Mouse (Mus musculus) limb, embryonic 15.5 days (tissue): ENCODE measurements around the gene Ahctf1. TPM values are rescaled to one million over a fixed set of nuclear protein-coding genes. Genes with fewer than 3 reads are reported as not detected.
A peak's percentile ranks its signal among the peaks of the same experiment; 100 is the strongest.

Experiments
- ATAC-seq: fragments of 200-750 bp; cut with Nextera tagmentation; 2 replicates; pipeline ENCODE4 v1.8.0; 2017; ENCODE audit warnings: low read depth, moderate TSS enrichment; ENCODE audit not compliant: insufficient number of reproducible peaks, low FRiP score, low TSS enrichment
- H3K27ac ChIP-seq: fragments of 300-500 bp; sonication (generic); 2 replicates; pipeline ENCODE4 v1.5.1; 2015; ENCODE audit warnings: moderate library complexity, mild to moderate bottlenecking, inconsistent platforms
- H3K27me3 ChIP-seq: fragments of 300-500 bp; sonication (generic); 2 replicates; pipeline ENCODE4 v1.6.1; 2015; ENCODE audit warnings: inconsistent platforms
- H3K36me3 ChIP-seq: fragments of 300-500 bp; sonication (generic); 2 replicates; pipeline ENCODE4 v1.6.1; 2015; ENCODE audit warnings: inconsistent platforms
- H3K4me1 ChIP-seq: fragments of 300-500 bp; sonication (generic); 2 replicates; pipeline ENCODE4 v1.6.1; 2015; ENCODE audit warnings: inconsistent platforms
- H3K4me2 ChIP-seq: fragments of 300-500 bp; sonication (generic); 2 replicates; pipeline ENCODE4 v1.6.1; 2015; ENCODE audit warnings: mild to moderate bottlenecking, inconsistent platforms
- H3K4me3 ChIP-seq: fragments of 300-500 bp; sonication (generic); 2 replicates; pipeline ENCODE4 v1.5.1; 2015; ENCODE audit warnings: mild to moderate bottlenecking, inconsistent platforms
- H3K9ac ChIP-seq: fragments of 300-500 bp; sonication (generic); 2 replicates; pipeline ENCODE4 v1.6.1; 2015; ENCODE audit warnings: inconsistent platforms
- H3K9me3 ChIP-seq: fragments of 300-500 bp; sonication (generic); 2 replicates; pipeline ENCODE4 v1.6.1; 2016; ENCODE audit warnings: inconsistent platforms
- WGBS: fragments of 180-500 bp; shearing (Covaris S2); methylation state at CpG from one replicate; pipeline ENCODE4 v1.1.7; 2015; 5-methylcytosine and 5-hydroxymethylcytosine counted together
- polyA plus RNA-seq: library from polyadenylated mRNA; unstranded; fragments of >200 nt; fragmentation: Nextera tagmentation; extraction: Ambion mirVana; gene quantifications from 2 replicates; pipeline ENCODE4 v1.2.1, GENCODE M21; 2015

Gene Ahctf1
- polyA plus RNA-seq, 1 experiment from 2014 or later, result 20.6 TPM

DNA sequence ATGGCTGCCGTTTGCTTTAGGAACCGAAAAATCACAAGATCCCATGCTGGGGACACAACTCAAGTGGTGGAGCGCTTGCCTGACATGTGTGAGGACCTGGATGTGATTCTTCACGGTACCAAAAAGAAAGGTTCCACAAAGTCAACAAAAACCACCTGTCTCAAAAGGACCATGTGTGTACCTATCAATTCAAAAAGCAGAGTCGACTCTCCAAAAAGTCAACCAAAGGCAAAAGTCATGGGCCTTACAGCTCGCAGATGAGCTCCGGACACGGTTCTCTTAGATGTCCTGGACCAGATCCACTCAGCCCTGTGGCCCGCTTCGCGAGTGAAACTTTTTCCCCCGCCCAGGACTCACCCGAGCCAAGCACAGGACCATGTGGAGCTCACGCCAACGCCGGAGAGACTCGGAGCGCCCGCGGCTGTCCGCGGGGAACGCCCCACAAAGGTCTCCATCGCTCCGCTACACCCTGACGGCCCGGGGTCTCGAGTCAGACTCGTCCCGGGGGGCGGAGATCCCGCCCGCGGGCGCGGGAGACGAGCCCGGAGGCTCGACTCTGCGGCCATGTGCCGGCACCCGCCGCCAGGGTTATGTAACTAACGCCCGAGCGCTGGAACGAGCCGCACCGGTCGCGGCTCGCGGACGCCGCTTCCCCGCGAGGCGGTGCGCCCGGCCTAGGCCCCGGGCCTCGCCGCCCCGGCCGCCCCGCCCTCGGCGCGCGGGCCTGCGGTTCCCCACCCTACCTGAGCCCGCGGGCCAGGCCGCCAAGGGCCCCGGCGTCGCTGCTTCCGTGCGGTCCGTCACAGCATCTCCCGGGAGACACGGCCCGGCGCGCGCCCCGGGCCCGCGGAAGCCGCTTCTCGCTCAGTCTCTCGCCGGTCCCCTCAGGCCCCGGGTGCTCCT, 619 bp downstream of the Ahctf1 start, which contains the start of gene Gm10518:
Gene Gm10518, plus strand, starts transcription at position 767 of the 903 bp plus-strand sequence.
- under 1% methylated on average over 93 of the region's 94 CpGs for WGBS
- H3K27ac ChIP-seq, result peak within 1 kb of the TSS; percentile 99
- H3K27me3 ChIP-seq, result no peaks in the 10 kb centered on the region
- peak; percentile 57 for ATAC-seq
- H3K4me3 ChIP-seq, result peak within 1 kb of the TSS; percentile 79
- H3K4me1 ChIP-seq, result peaks cover 16% of the 10 kb centered on the region
- peak within 1 kb of the TSS; percentile 47 for H3K4me2 ChIP-seq
- H3K36me3 ChIP-seq, result peaks cover 10% of the 10 kb centered on the region
- H3K9ac ChIP-seq, result peak within 1 kb of the TSS; percentile 97
- H3K9me3 ChIP-seq, result no peaks in the 10 kb centered on the region

DNA sequence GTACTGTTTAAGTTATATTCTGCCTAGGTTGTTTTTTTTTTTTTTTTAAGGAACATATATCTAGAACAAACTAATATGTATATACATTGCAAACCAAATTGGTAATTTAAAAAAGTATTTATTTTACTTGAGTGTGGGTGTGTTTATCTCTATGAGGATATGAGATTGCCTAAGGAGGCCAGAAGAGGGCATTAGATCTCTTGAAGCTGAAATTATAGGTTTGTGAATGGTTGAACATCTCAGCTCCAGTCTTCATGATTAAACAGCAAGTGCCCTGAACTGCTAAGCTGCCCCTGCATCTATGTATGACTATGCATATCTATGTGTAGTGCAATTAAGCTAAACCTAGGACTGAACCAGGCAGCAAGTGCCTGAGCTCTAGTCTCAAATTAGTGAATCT, 4.7 kb downstream of the Ahctf1 start:
- H3K4me3 ChIP-seq, result no peak overlapping the region
- peaks cover 35% of the 10 kb centered on the region for H3K36me3 ChIP-seq

DNA sequence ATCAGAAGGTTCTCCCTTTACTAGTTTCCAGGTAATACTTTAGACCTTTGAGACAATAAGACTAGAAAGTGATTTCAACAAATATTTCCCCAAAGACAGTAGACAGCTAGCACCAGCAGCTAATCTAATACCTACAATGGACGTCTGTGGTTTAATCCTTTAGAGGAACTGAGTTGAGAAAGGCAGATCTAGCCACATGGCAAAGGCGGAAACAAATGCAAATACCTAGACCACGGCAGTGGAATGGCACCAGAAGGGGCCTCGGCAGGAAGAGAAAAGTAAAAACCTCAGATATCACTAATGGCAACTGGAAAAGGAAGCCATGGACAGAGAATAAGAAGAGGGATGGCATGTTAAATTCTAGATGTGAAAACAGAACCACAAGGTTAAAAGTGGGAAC, 16.2 kb downstream of the Ahctf1 start:
- Histone ChIP-seq H3K9ac (no peak overlapping the region), H3K4me3 (no peak overlapping the region), H3K9me3 (no peaks in the 10 kb centered on the region), H3K4me2 (no peak overlapping the region), H3K27me3 (no peaks in the 10 kb centered on the region), H3K36me3 (peaks cover 73% of the 10 kb centered on the region), H3K27ac (no peak overlapping the region), H3K4me1 (no peaks in the 10 kb centered on the region)
- 89% methylated on average over 4 of the region's 4 CpGs for WGBS
- no peak for ATAC-seq

More for the DNA sequence above, 4.7 kb downstream of the Ahctf1 start:
- Histone ChIP-seq H3K27ac (no peak overlapping the region), H3K27me3 (no peaks in the 10 kb centered on the region), H3K4me1 (peaks cover 11% of the 10 kb centered on the region), H3K4me2 (no peak overlapping the region), H3K9ac (no peak overlapping the region), H3K9me3 (no peaks in the 10 kb centered on the region)
- no peak for ATAC-seq

DNA sequence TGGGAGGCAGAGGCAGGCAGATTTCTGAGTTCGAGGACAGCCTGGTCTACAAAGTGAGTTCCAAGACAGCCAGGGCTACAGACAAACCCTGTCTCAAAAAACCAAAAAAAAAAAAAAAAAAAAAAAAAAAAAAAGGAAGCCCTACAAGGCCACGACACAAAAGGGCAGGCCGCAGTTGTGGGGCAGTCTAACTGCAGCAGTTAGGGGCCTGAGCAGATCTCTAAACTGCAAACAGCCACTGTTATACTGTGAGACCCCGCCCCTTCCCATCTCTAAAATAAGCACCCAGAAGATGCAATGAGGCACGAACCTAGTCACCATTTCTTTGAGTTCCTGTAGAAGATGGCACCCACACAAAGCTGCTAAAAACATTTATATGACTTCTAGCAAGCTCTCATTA, 18.0 kb downstream of the Ahctf1 start:
- no peaks in the 10 kb centered on the region for H3K9me3 ChIP-seq
- H3K27ac ChIP-seq, result no peak overlapping the region
- H3K4me2 ChIP-seq, result no peak overlapping the region
- peaks cover 67% of the 10 kb centered on the region for H3K36me3 ChIP-seq
- 90% methylated on average over 5 of the region's 5 CpGs for WGBS
- no peak overlapping the region for H3K9ac ChIP-seq
- no peaks in the 10 kb centered on the region for H3K27me3 ChIP-seq
- no peak for ATAC-seq
- H3K4me1 ChIP-seq, result no peaks in the 10 kb centered on the region
- no peak overlapping the region for H3K4me3 ChIP-seq

DNA sequence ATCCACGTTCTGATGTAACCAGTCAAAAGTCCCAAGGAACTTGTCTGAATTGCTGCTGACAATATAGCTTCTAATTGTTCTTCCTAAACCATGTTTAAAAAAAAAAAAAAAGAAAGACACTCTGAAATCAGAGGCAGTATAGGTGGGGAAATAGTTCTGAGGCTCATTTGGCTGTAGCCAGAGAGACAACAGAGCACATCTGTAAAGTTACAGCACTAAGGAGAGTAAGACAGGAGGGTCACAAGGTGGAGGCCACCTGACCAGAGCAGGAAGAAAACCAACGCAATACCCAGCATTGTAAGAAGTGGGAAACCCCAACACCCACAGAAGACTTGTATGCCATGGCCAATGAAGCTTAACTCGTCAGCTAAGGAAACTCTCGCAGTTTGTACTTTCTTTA, 19.4 kb downstream of the Ahctf1 start:
- no peak for ATAC-seq
- Histone ChIP-seq H3K9me3 (no peaks in the 10 kb centered on the region), H3K9ac (no peak overlapping the region), H3K27me3 (no peaks in the 10 kb centered on the region), H3K4me1 (no peaks in the 10 kb centered on the region), H3K4me2 (no peak overlapping the region), H3K27ac (no peak overlapping the region), H3K4me3 (no peak overlapping the region), H3K36me3 (peaks cover 67% of the 10 kb centered on the region)
- WGBS, result 92% methylated on average over 4 of the region's 4 CpGs

DNA sequence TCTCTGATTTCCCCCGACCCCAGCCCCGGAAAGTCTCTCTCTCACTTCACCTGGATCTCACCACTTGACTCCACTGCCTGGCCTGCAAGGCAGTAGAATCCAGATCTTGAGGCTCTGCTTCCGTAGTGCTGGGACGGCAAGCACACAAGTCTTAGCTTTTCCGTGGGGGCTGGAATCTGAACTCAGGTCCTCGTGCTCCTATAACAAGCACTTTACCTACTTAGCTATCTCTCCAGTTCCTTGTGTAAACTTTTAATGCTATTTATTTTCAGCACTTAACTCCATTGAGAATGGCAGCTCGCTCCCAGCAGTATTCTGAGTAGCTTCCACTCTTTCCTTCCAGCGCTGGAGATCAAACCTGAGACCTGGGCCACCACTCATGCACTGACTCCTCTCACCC, 26.6 kb downstream of the Ahctf1 start:
- Histone ChIP-seq H3K4me2 (no peak overlapping the region), H3K4me3 (no peak overlapping the region), H3K36me3 (peaks cover 74% of the 10 kb centered on the region), H3K9ac (no peak overlapping the region), H3K27me3 (no peaks in the 10 kb centered on the region), H3K27ac (no peak overlapping the region), H3K9me3 (no peaks in the 10 kb centered on the region), H3K4me1 (no peaks in the 10 kb centered on the region)
- no peak for ATAC-seq
- 94% methylated on average over 8 of the region's 8 CpGs for WGBS

DNA sequence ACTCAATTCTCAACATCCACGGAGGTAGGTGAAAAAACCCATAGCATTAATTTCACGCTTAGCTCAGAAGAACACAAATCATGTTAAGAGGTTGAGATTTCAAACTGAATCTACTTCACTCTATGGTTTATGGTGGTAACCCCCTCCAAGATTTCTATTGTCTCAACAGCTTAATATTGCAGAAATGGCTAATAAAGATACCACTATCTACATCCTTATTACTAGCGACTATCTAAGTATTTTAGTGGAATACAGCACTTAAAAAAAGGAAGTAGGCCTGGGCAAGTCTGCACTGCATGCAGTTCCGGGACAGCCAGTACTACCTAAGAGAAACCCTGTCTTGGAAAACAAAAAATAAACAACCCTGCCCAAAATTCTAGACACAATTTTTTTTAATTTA, 42.9 kb downstream of the Ahctf1 start:
- H3K4me1 ChIP-seq, result no peaks in the 10 kb centered on the region
- peaks cover 75% of the 10 kb centered on the region for H3K36me3 ChIP-seq
- no peaks in the 10 kb centered on the region for H3K9me3 ChIP-seq
- no peak overlapping the region for H3K4me3 ChIP-seq
- ATAC-seq, result no peak
- H3K27me3 ChIP-seq, result no peaks in the 10 kb centered on the region
- H3K9ac ChIP-seq, result no peak overlapping the region
- WGBS, result 95% methylated on average over 4 of the region's 4 CpGs
- no peak overlapping the region for H3K27ac ChIP-seq
- H3K4me2 ChIP-seq, result no peak overlapping the region

DNA sequence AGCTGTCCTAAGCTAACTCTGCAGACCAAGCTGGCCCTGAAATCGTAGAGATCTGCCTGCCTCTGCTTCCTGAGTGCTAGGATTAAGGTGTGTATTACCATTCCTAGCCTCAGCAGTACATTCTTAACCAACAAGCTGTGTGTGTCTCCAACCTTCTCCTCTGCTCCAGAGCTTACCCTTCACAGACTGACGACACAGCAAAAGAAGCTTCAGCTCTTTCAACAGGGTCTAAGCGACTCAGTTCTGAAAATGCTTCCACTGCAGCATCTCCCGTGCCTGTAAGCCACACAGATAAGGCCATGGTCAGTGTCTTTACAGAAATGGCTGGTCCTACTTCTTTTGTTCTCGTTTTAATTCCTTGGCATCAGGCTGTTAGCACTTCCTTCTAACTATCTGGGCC, 43.4 kb downstream of the Ahctf1 start:
- Histone ChIP-seq H3K4me3 (no peak overlapping the region), H3K9ac (no peak overlapping the region), H3K4me2 (no peak overlapping the region), H3K9me3 (no peaks in the 10 kb centered on the region), H3K4me1 (no peaks in the 10 kb centered on the region), H3K36me3 (peaks cover 77% of the 10 kb centered on the region), H3K27me3 (no peaks in the 10 kb centered on the region), H3K27ac (no peak overlapping the region)
- WGBS, result 89% methylated on average over 5 of the region's 5 CpGs
- no peak for ATAC-seq

DNA sequence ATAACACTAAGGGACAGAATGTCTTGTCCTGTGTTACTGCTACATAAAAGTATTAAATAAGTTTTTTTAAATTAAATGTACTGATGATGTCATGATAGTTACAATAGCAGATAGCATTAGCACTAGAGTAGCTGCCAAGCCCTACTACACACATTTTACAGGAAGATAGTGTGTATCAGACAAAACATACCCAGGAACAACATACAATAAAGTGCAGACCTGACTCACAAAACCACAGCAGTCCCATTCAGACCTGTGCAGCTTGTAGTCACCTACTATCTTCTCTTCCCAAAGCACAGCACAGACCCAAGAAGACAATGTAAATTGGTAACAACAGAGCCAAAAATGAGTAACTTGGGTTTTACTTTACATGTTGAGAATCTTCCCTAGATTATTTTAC, 47.0 kb downstream of the Ahctf1 start:
- Histone ChIP-seq H3K36me3 (peaks cover 74% of the 10 kb centered on the region), H3K27me3 (no peaks in the 10 kb centered on the region)
- ATAC-seq, result no peak

DNA sequence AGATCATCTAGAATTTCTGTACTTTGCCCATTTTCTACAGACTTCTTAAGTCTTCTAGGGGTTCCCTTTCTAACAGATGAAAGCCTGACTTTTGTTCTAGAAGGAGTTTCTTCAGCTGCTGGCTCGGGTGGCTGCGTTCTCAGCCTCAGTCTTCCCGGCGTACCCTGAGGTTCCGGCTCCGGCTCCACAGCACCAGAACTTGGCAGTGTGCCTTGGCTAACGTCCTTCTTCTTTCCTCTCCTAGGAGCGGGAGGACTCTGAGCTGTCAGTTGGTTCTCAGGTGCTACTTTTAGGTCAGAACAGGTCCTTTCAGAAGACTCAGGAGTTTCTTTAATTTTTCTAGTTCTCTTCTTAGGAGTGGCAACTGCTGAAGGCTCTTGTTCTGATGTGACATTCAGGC, 50.5 kb downstream of the Ahctf1 start:
- 90% methylated on average over 8 of the region's 8 CpGs for WGBS
- Histone ChIP-seq H3K27me3 (no peaks in the 10 kb centered on the region), H3K9me3 (no peaks in the 10 kb centered on the region), H3K36me3 (peaks cover 71% of the 10 kb centered on the region), H3K4me3 (no peak overlapping the region), H3K27ac (no peak overlapping the region), H3K9ac (no peak overlapping the region), H3K4me1 (no peaks in the 10 kb centered on the region), H3K4me2 (no peak overlapping the region)
- ATAC-seq, result no peak

More for the DNA sequence above, 47.0 kb downstream of the Ahctf1 start:
- Histone ChIP-seq H3K4me1 (no peaks in the 10 kb centered on the region), H3K27ac (no peak overlapping the region), H3K4me3 (no peak overlapping the region), H3K4me2 (no peak overlapping the region), H3K9ac (no peak overlapping the region), H3K9me3 (no peaks in the 10 kb centered on the region)

DNA sequence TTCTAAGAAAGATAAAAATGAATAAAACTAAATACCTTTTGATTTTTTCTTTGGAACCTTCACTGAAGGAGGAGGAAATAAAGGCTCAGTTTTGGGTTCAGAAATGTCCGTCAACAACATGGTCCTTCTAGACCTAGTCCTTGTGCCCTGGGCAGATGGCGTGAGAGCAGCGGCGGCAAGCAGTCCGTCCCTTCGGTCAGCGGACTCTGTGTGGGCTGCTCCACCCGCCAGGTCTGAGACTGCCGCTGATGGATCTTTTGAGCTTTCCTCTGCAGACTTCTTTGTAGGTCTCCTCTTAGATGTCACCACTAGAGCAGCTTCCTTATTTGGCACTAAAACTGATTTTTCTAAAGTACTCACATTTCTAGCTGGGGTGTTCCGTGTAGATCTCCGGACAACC, 51.2 kb downstream of the Ahctf1 start:
- ATAC-seq, result no peak
- H3K4me1 ChIP-seq, result no peaks in the 10 kb centered on the region
- H3K36me3 ChIP-seq, result peaks cover 72% of the 10 kb centered on the region
- 96% methylated on average over 11 of the region's 11 CpGs for WGBS
- H3K27ac ChIP-seq, result no peak overlapping the region
- H3K27me3 ChIP-seq, result no peaks in the 10 kb centered on the region
- H3K9ac ChIP-seq, result no peak overlapping the region
- no peak overlapping the region for H3K4me3 ChIP-seq
- H3K9me3 ChIP-seq, result no peaks in the 10 kb centered on the region
- H3K4me2 ChIP-seq, result no peak overlapping the region

DNA sequence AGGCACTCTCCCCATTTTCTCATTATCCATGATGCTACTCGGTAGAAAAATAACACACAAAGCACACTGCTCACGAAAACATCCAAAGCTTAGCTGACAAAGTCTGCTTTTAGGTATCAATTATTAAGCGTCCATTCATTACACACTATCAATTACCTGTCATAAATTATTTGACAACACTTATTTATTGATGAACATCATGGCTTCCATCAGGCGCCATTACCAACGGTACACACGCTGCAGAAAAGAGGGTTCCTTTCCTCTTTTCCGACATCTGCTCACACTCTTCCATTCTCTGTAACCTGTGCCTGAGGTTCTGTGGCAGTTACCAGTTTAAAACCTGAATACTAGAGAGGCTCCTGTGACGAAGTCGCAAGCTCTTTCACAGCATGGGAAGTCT, 58.3 kb downstream of the Ahctf1 start, which contains the start of gene Kif28:
Gene Kif28, minus strand, starts transcription at position 101 of the 400 bp plus-strand sequence.
- Histone ChIP-seq H3K4me2 (no peak within 1 kb of the TSS), H3K36me3 (peaks cover 56% of the 10 kb centered on the region), H3K9ac (no peak within 1 kb of the TSS), H3K9me3 (no peaks in the 10 kb centered on the region), H3K4me1 (no peaks in the 10 kb centered on the region), H3K27me3 (no peaks in the 10 kb centered on the region), H3K27ac (no peak within 1 kb of the TSS), H3K4me3 (no peak within 1 kb of the TSS)
- ATAC-seq, result no peak
- WGBS, result 93% methylated on average over 9 of the region's 9 CpGs
